Mouse (Mus musculus) stomach, embryonic 16.5 days (tissue): ENCODE measurements around the gene Lipm. TPM values are rescaled to one million over a fixed set of nuclear protein-coding genes. Genes with fewer than 3 reads are reported as not detected.

ENCODE experiments used
- ATAC-seq: fragments of 200-750 bp; cut with Nextera tagmentation; 2 replicates; pipeline ENCODE4 v1.8.0; 2017; ENCODE audit warnings: moderate number of reproducible peaks, moderate TSS enrichment; ENCODE audit not compliant: insufficient read depth, low FRiP score
- H3K27ac ChIP-seq: fragments of 300-500 bp; sonication (generic); 2 replicates; pipeline ENCODE4 v1.5.1; 2014; ENCODE audit warnings: low read length
- H3K27me3 ChIP-seq: fragments of 300-500 bp; sonication (generic); 2 replicates; pipeline ENCODE4 v1.6.1; 2014; ENCODE audit warnings: low read length, control low read depth, mixed read lengths; ENCODE audit not compliant: control insufficient read depth, insufficient read depth
- H3K36me3 ChIP-seq: fragments of 300-500 bp; sonication (generic); 2 replicates; pipeline ENCODE4 v1.6.1; 2014; ENCODE audit warnings: low read length; ENCODE audit not compliant: control insufficient read depth, insufficient read depth
- H3K4me1 ChIP-seq: fragments of 300-500 bp; sonication (generic); 2 replicates; pipeline ENCODE4 v1.6.1; 2014; ENCODE audit warnings: low read length, control low read depth, mixed read lengths; ENCODE audit not compliant: control insufficient read depth, insufficient read depth
- H3K4me2 ChIP-seq: fragments of 300-500 bp; sonication (generic); 2 replicates; pipeline ENCODE4 v1.6.1; 2014; ENCODE audit warnings: low read depth, low read length, mixed read lengths
- H3K4me3 ChIP-seq: fragments of 300-500 bp; sonication (generic); replicated peaks from 2 replicates; pipeline ENCODE4 v1.5.1; 2014; ENCODE audit warnings: mild to moderate bottlenecking, low read length
- H3K9ac ChIP-seq: fragments of 300-500 bp; sonication (generic); 2 replicates; pipeline ENCODE4 v1.6.1; 2014; ENCODE audit warnings: low read length
- H3K9me3 ChIP-seq: fragments of 300-500 bp; sonication (generic); replicated peaks from 2 replicates; pipeline ENCODE4 v1.6.1; 2016; ENCODE audit warnings: low read length, control low read depth; ENCODE audit not compliant: control insufficient read depth
- WGBS: fragments of 180-500 bp; shearing (Covaris S2); extraction: QIAGEN DNeasy Blood & Tissue Kit; methylation state at CpG from one replicate; pipeline ENCODE4 v1.1.7; 2014; 5-methylcytosine and 5-hydroxymethylcytosine counted together
- polyA plus RNA-seq: library from polyadenylated mRNA; unstranded; fragments of >200 nt; fragmentation: Nextera tagmentation; extraction: Ambion mirVana; gene quantifications from 2 replicates; pipeline ENCODE4 v1.2.1, GENCODE M21; 2015

Lipm gene
- polyA plus RNA-seq, 1 experiment from 2014 or later, result 4.7 TPM

- 91% methylated on average over 1 of the region's 1 CpGs for WGBS
- Histone ChIP-seq H3K9me3 (no peaks in the 10 kb centered on the region), H3K9ac (no peak overlapping the region), H3K27me3 (no peaks in the 10 kb centered on the region), H3K4me1 (peaks cover 3% of the 10 kb centered on the region; the same call in 1 of the 2 replicates), H3K4me2 (no peak overlapping the region), H3K36me3 (no peaks in the 10 kb centered on the region), H3K4me3 (no peak overlapping the region), H3K27ac (no peak overlapping the region)
- ATAC-seq, result no peak
These were observed 51.2 kb downstream of the Lipm start for GRCm38 (mm10) chr19:34151909-34152308.

DNA sequence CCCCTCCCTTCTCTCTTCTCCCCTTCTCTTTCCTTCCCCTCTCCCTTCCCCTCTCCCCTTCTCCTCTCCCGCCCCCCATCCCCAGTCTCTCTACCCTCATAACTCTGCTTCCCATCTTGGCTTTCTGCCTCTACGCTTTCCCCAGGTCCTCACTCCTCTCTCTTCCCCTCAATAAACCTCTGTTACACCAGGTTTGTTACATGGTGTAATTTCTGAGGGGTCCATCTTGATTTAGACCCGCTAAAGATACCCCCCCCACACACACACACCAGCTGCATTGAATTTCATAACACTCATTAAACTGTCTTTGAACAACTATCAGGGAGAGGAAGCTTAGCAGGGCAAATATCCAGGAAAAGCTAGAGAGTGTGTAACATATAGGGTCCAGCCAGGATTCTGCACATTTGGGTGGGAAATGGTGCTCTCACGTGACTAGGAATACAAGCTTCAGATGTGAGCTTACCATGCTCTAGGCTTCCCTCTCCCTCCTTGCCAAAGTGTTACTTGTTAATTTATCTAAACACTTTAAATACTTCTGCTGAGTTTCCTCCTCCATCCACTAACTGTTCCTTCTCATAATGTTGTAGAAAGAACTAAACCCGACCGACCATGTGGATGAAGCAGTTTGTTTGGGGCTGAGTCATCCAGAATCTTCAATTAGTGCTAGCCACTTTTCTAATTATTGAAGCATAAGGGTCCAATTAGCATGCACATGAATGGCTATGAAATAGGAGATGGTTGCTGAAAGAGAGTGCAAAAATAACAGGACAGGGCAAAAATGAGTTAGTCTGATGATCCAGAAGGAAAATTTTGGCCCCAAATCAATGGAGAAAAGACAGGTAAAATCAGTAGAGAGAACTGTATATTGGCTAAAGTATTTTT lies 52.8 kb downstream of the Lipm start:
- no peak for ATAC-seq

GRCm38 (mm10) chr19:34162693-34163092 lies 62.0 kb downstream of the Lipm start:
- ATAC-seq, result no peak
- no peaks in the 10 kb centered on the region for H3K36me3 ChIP-seq
- H3K27me3 ChIP-seq, result no peaks in the 10 kb centered on the region
- H3K27ac ChIP-seq, result no peak overlapping the region
- no peak overlapping the region for H3K4me2 ChIP-seq
- WGBS, result 82% methylated on average over 5 of the region's 5 CpGs
- H3K4me1 ChIP-seq, result no peaks in the 10 kb centered on the region
- no peaks in the 10 kb centered on the region for H3K9me3 ChIP-seq
- no peak overlapping the region for H3K4me3 ChIP-seq
- H3K9ac ChIP-seq, result no peak overlapping the region

More for the DNA sequence above, 52.8 kb downstream of the Lipm start:
- WGBS, result 75% methylated on average over 6 of the region's 6 CpGs
- Histone ChIP-seq H3K4me2 (no peak overlapping the region), H3K4me1 (peaks cover 3% of the 10 kb centered on the region; the same call in 1 of the 2 replicates), H3K9me3 (no peaks in the 10 kb centered on the region), H3K27me3 (no peaks in the 10 kb centered on the region), H3K27ac (no peak overlapping the region), H3K9ac (no peak overlapping the region), H3K36me3 (no peaks in the 10 kb centered on the region), H3K4me3 (no peak overlapping the region)

GRCm38 (mm10) chr19:34165891-34166290 lies 65.2 kb downstream of the Lipm start, which contains the start of gene Ankrd22:
Gene Ankrd22 (minus strand): TSS chr19:34166053.
- ATAC-seq, result peak; percentile 94
- 53% methylated on average over 5 of the region's 5 CpGs for WGBS
- Histone ChIP-seq H3K9me3 (no peaks in the 10 kb centered on the region), H3K4me1 (no peaks in the 10 kb centered on the region), H3K4me2 (0 out of 2 replicates have a peak within 1 kb of the TSS, but pooled peaks have one; percentile 21), H3K27ac (peak within 1 kb of the TSS; percentile 85), H3K27me3 (no peaks in the 10 kb centered on the region), H3K36me3 (no peaks in the 10 kb centered on the region), H3K4me3 (peak within 1 kb of the TSS; percentile 28; the same call in 1 of the 2 replicates), H3K9ac (no peak within 1 kb of the TSS)

GRCm38 (mm10) chr19:34166386-34166785 lies 65.7 kb downstream of the Lipm start:
- Histone ChIP-seq H3K27me3 (no peaks in the 10 kb centered on the region), H3K4me2 (no peak overlapping the region), H3K4me1 (no peaks in the 10 kb centered on the region), H3K36me3 (no peaks in the 10 kb centered on the region), H3K9me3 (no peaks in the 10 kb centered on the region), H3K4me3 (no peak overlapping the region), H3K9ac (no peak overlapping the region), H3K27ac (peak overlapping the region; percentile 49; the same call in 1 of the 2 replicates)
- ATAC-seq, result no peak; the same call in 1 of the 2 replicates
- WGBS, result 60% methylated on average over 4 of the region's 4 CpGs

- no peak overlapping the region for H3K9ac ChIP-seq
- H3K9me3 ChIP-seq, result no peaks in the 10 kb centered on the region
- no peak overlapping the region for H3K4me3 ChIP-seq
- ATAC-seq, result no peak
- WGBS, result 48% methylated on average over 7 of the region's 7 CpGs
- no peaks in the 10 kb centered on the region for H3K4me1 ChIP-seq
- H3K4me2 ChIP-seq, result no peak overlapping the region
- no peak overlapping the region for H3K27ac ChIP-seq
- no peaks in the 10 kb centered on the region for H3K27me3 ChIP-seq
- no peaks in the 10 kb centered on the region for H3K36me3 ChIP-seq
These were observed 67.3 kb downstream of the Lipm start for GRCm38 (mm10) chr19:34167896-34168661.

GRCm38 (mm10) chr19:34169121-34169520 lies 68.4 kb downstream of the Lipm start:
- no peaks in the 10 kb centered on the region for H3K4me1 ChIP-seq
- H3K27ac ChIP-seq, result no peak overlapping the region
- no peak for ATAC-seq
- no peaks in the 10 kb centered on the region for H3K36me3 ChIP-seq
- no peak overlapping the region for H3K4me2 ChIP-seq
- H3K4me3 ChIP-seq, result no peak overlapping the region
- H3K9me3 ChIP-seq, result no peaks in the 10 kb centered on the region
- H3K27me3 ChIP-seq, result no peaks in the 10 kb centered on the region
- no peak overlapping the region for H3K9ac ChIP-seq

DNA sequence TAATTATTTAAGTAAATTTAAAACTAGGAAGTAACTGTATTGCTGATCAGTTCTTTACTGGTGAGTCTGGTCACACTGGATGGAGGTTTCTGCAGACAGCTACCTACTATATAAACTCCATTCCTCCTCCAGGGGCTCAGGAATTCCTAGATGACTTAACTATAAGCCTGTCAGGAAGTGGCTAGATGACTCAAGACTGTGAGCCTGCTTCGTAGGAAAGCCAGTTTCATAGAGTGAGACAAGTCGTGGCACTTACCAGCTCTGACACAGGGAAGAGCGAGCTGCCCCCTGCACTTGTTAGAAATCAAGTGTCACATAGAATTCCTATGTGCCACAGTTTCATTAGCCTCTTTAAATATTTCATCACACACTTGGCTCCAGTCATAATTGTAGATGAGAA lies 70.4 kb downstream of the Lipm start:
- H3K36me3 ChIP-seq, result no peaks in the 10 kb centered on the region
- H3K4me1 ChIP-seq, result no peaks in the 10 kb centered on the region
- no peak overlapping the region for H3K9ac ChIP-seq
- WGBS, result 63% methylated on average over 3 of the region's 3 CpGs
- no peak overlapping the region for H3K4me3 ChIP-seq
- no peak for ATAC-seq
- no peak overlapping the region for H3K4me2 ChIP-seq
- no peaks in the 10 kb centered on the region for H3K27me3 ChIP-seq
- H3K27ac ChIP-seq, result no peak overlapping the region
- H3K9me3 ChIP-seq, result no peaks in the 10 kb centered on the region
